Mouse (Mus musculus) brain, embryonic 14.5 days (tissue): ENCODE data around the gene Thsd7a. TPM values are rescaled to one million over a fixed set of nuclear protein-coding genes. Genes with fewer than 3 reads are reported as not detected.

Experiments
- DNase-seq: peaks from one replicate; pipeline ENCODE4 v3.0.0-alpha.2; 2011; ENCODE audit warnings: low read depth
- CTCF ChIP-seq: fragments of 200-500 bp; IDR thresholded peaks from 2 replicates; pipeline ENCODE4 v1.5.1; 2012; ENCODE audit warnings: inconsistent platforms, mild to moderate bottlenecking, moderate library complexity, borderline replicate concordance; ENCODE audit not compliant: insufficient read depth, insufficient read length; ENCODE audit errors: extremely low read depth
- POLR2A ChIP-seq: fragments of 200-500 bp; IDR thresholded peaks from 2 replicates; pipeline ENCODE4 v1.6.1; 2012; ENCODE audit warnings: mild to moderate bottlenecking, inconsistent platforms, borderline replicate concordance; ENCODE audit not compliant: poor library complexity, insufficient read depth, insufficient read length, severe bottlenecking; ENCODE audit errors: extremely low read depth
- polyA plus RNA-seq: library from polyadenylated mRNA; depleted of rRNA; stranded (reverse); fragments of >200 nt; gene quantifications from 2 replicates; pipeline ENCODE4 v1.2.3, GENCODE M21; 2012

Gene Thsd7a
- polyA plus RNA-seq, 1 experiment, result 25.8 TPM

- no peak for DNase-seq
- TF ChIP-seq CTCF, result no peak
- TF ChIP-seq POLR2A, result no peak
Observed at GRCm38 (mm10) chr6:12551176-12551575, 198.0 kb downstream of the Thsd7a start.

DNA sequence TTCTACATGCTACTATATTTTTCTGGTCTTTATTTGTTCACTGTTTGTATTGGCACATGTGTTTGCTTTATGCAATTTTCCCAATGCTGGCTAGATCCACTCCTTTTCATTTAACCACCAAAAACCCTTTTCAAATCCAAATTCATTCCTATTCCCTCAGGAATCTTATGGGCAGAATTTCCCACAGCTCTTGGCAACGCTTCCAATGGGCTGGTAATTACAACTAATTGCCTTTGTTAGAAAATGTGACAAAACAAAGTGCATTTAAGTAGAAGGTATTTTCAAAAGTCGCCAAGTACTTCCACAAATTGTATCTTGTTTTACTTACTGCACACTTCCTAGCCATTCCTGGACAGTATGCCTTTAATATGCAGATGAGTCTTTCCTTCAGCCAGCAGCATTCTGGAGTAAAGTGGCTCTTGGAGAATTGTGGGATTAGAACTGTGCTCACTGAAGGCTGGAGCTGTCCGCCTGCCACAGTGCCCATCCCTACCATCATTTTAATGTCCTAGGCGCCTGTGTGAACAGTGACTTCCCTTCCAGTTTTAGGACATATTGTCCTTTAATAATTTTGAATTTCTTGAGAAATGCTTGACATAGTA is 199.1 kb downstream of the Thsd7a start:
- peak; percentile 80 for DNase-seq
- TF ChIP-seq POLR2A, result no peak
- no peak for TF ChIP-seq CTCF

DNA sequence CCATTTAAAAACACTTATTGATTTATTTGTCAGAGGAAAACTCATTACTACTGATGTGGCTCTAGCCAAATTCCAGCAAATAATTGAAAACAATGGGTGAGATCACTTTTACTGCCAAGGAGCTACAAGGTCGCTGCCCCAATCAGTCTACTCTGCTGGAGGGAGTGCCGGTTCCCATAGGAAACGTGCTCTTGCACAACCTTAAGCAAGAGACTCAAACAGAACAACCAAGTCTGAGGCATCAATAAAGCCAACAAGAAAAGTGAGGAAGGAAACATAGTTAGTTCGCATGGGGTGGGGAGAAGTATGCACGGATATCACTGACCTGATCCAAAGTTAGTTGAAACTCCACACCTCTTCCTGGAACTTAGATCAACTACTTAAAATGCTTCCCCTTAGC is 205.1 kb downstream of the Thsd7a start:
- TF ChIP-seq CTCF (no peak), POLR2A (no peak)

DNA sequence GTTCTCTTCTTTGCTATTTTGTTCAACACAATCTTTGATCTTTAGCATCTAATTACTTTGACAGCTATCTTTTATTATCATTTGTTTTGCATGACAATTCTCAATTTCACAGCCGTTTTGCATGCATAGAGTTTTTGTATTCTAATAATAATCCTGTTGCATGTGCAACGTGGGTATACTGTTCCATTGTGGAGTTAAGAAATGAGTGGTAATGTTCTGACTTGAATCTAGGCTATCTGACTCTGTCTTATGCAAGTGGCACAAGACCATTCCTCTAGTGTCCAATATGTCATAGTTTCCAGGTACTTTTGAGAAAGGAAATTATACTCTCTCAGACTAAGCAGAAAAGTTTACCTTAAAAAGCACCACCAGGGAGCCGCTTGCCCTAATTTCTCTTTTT is 206.7 kb downstream of the Thsd7a start:
- TF ChIP-seq CTCF (no peak), POLR2A (no peak)
- DNase-seq, result no peak

More for the DNA sequence above, 205.1 kb downstream of the Thsd7a start:
- no peak for DNase-seq

DNA sequence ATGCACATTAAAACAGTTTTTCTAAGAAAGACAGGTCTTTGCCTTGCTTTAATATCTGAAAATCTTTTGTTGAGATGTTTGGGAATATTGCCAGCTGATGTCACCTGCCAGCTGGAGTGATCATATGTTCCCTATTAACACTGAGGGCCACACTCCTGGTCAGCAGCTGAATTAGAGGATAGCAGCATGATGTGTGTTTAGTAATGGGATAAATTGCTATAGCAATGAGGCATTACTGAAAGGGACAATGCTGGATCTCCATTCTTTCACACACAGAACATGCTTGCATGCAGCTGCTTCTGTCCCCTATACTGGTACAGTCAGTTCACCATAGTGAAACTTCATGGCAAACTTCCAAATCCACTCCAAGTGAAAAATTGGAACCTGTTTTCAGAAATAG is 230.1 kb downstream of the Thsd7a start:
- TF ChIP-seq CTCF (no peak), POLR2A (no peak)

GRCm38 (mm10) chr6:12518283-12518903 is 230.8 kb downstream of the Thsd7a start:
- DNase-seq, result peak; percentile 33
- TF ChIP-seq CTCF, result no peak
- TF ChIP-seq POLR2A, result no peak

More for the DNA sequence above, 230.1 kb downstream of the Thsd7a start:
- peak; percentile 86 for DNase-seq

GRCm38 (mm10) chr6:12517726-12518125 is 231.5 kb downstream of the Thsd7a start:
- no peak for DNase-seq
- TF ChIP-seq CTCF (no peak), POLR2A (no peak)

GRCm38 (mm10) chr6:12506877-12507276 is 242.3 kb downstream of the Thsd7a start:
- no peak for TF ChIP-seq CTCF

DNA sequence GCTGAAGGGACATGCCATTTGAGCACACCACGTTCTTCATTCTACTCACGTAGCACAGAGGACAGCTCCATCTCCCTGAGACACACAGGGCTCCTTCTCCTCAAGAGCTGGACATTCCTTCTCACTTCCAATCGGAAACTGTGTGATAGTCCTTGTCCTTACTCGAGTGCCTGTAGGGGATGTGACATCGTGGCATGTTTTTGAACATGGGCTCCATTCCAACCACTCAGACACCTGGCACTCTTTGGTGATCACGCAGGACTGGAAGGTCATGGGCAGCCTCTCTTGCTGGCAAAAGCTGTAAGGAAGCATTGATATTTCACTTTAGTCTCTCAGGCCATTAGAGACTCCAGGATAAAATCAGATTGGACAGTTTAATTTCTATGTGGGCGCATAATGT is 245.3 kb downstream of the Thsd7a start:
- no peak for TF ChIP-seq POLR2A
- no peak for TF ChIP-seq CTCF
- DNase-seq, result no peak

More at GRCm38 (mm10) chr6:12506877-12507276, 242.3 kb downstream of the Thsd7a start:
- DNase-seq, result peak; percentile 68

DNA sequence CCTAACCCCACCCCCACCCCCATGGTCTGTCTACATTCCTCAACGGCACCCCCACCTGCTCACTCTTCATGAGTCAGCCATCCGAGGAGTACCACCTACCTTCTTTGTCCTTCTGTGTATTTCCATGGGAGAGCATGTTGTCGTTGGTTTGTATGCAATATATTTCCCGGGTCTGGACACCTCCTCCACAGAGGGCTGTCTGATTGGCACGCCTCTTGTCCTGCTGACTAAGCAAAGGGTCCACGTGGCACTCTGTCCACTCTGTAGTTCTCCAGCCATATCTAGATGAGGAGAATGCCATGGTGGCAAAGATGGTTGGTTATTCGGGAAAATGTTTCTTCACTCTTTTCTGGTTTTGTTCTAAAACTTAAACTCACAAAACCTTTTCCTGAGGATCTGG is 248.3 kb downstream of the Thsd7a start:
- TF ChIP-seq CTCF (no peak), POLR2A (no peak)
- DNase-seq, result no peak

DNA sequence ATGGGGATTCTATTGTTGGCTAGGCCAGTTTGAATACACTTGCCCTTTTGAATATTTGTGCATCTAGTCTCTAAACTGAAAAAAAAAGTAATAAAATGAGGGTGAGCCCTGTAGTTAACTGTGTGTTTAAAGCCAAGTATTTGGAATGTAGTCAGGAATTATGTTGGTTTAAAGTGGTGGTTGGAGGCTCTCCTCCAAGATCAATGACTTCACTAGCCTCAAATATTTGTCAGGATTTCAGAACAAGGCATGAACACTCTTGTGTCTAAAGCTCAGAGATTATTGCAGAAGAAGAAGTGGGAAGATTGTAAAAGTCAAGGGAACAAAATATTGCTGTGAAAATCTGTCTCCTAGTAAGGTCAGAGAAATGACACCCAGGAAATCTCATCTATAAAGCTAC is 249.3 kb downstream of the Thsd7a start:
- DNase-seq, result no peak
- TF ChIP-seq CTCF (no peak), POLR2A (no peak)

DNA sequence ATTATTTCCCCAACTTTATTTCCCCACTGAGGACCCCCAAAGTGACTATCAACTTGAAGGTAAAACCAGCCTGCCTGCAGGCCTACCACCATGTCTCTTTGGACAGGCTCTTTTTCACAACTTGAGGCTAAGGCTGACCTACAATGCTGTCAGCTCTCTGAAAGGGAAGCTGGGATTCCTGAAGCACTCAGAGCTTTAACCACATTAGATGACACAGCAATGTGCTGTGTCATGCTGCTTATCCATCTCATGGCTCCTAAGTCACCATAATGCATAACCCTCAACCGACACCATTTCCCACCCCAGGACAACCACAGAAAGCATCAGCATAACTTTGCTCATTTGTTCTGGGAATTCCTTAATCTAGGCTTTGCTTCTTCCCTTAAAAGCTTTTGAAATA is 255.6 kb downstream of the Thsd7a start:
- TF ChIP-seq CTCF (no peak), POLR2A (no peak)
- DNase-seq, result no peak

GRCm38 (mm10) chr6:12488882-12489281 is 260.3 kb downstream of the Thsd7a start:
- peak; percentile 54 for DNase-seq
- TF ChIP-seq POLR2A (no peak), CTCF (no peak)
